Mouse (Mus musculus): ENCODE data around the gene Oaz1. TPM values are rescaled to one million over a fixed set of nuclear protein-coding genes. Genes with fewer than 3 reads are reported as not detected.
"Not testable (repeated sequence)": the region's sequence is repeated elsewhere in the genome, so short reads cannot be mapped to it uniquely, and the experiment has no call there.

The Oaz1 gene
- polyA plus RNA-seq, 1 experiment from 2014 or later, result 1,342 TPM

DNA sequence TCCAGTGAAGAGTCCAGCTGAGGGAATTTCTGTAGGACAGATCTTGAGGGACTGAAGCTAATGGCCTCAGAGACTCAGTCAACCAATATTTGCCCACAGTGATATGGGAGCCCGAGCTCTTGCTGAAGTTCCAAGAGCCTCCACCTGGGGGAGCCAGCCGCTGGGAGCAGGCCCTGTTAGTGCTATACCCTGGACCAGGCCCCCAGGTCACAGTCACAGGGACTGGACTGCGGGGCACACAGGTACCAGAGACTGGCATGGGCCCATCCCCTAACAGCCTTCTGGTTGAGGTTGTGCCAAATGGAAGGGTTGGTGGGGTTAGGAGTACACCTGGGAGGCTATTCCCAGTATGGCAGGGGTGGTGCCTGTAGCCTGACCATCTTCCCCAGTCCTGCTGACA, 20.5 kb upstream of the Oaz1 start:
- no peak for ATAC-seq (ENCODE audit: low FRiP score, low read depth)
- peaks cover 39% of the 10 kb centered on the region for H3K27me3 ChIP-seq (replicated peaks)
- peak overlapping the region; percentile 99; the same call in 1 of the 2 replicates for H3K4me2 ChIP-seq (replicated peaks)
- peaks cover 43% of the 10 kb centered on the region for H3K4me1 ChIP-seq
- H3K36me3 ChIP-seq, result peaks cover 46% of the 10 kb centered on the region
- H3K9me3 ChIP-seq, result no peaks in the 10 kb centered on the region
- H3K9ac ChIP-seq, result no peak overlapping the region
- no peak overlapping the region for H3K27ac ChIP-seq
- no peak overlapping the region for H3K4me3 ChIP-seq
- 13% methylated on average over 3 of the region's 3 CpGs for WGBS

- WGBS, result 40% methylated on average over 34 of the region's 34 CpGs
- peak overlapping the region; percentile 71 for H3K9ac ChIP-seq
- ATAC-seq (ENCODE audit: low FRiP score, low read depth), result no peak
These were observed 20.0 kb upstream of the Oaz1 start for GRCm38 (mm10) chr10:80806341-80807056.

GRCm38 (mm10) chr10:80807057-80807627, 19.3 kb upstream of the Oaz1 start:
- under 1% methylated on average over 58 of the region's 58 CpGs for WGBS
- Histone ChIP-seq H3K36me3 (peaks cover 34% of the 10 kb centered on the region), H3K27me3 (replicated peaks) (peaks cover 39% of the 10 kb centered on the region), H3K4me2 (replicated peaks) (peak overlapping the region; percentile 99), H3K9ac (peak overlapping the region; percentile 71), H3K9me3 (no peaks in the 10 kb centered on the region), H3K27ac (peak overlapping the region; percentile 75; the same call in 1 of the 2 replicates), H3K4me1 (peaks cover 41% of the 10 kb centered on the region), H3K4me3 (peak overlapping the region; percentile 48)
- peak; percentile 76 for ATAC-seq (ENCODE audit: low FRiP score, low read depth)

More at GRCm38 (mm10) chr10:80806341-80807056, 20.0 kb upstream of the Oaz1 start:
- Histone ChIP-seq H3K36me3 (peaks cover 40% of the 10 kb centered on the region), H3K27ac (peak overlapping the region; percentile 75; the same call in 1 of the 2 replicates), H3K4me2 (replicated peaks) (peak overlapping the region; percentile 99), H3K27me3 (replicated peaks) (peaks cover 39% of the 10 kb centered on the region), H3K9me3 (no peaks in the 10 kb centered on the region), H3K4me1 (peaks cover 41% of the 10 kb centered on the region), H3K4me3 (peak overlapping the region; percentile 48)

- H3K9me3 ChIP-seq, result no peaks in the 10 kb centered on the region
- peak overlapping the region; percentile 99 for H3K4me2 ChIP-seq (replicated peaks)
- H3K4me3 ChIP-seq, result peak overlapping the region; percentile 15; the same call in 1 of the 2 replicates
- peak overlapping the region; percentile 33; the same call in 1 of the 2 replicates for H3K9ac ChIP-seq
- no peak overlapping the region for H3K27ac ChIP-seq
- WGBS, result 17% methylated on average over 40 of the region's 40 CpGs
- H3K27me3 ChIP-seq (replicated peaks), result peaks cover 39% of the 10 kb centered on the region
- no peak for ATAC-seq (ENCODE audit: low FRiP score, low read depth)
- H3K36me3 ChIP-seq, result peaks cover 22% of the 10 kb centered on the region
- peaks cover 41% of the 10 kb centered on the region for H3K4me1 ChIP-seq
These were observed 18.1 kb upstream of the Oaz1 start for GRCm38 (mm10) chr10:80808099-80808984.

GRCm38 (mm10) chr10:80808985-80809632, 17.3 kb upstream of the Oaz1 start:
- Histone ChIP-seq H3K4me3 (peak overlapping the region; percentile 15; the same call in 1 of the 2 replicates), H3K4me1 (peaks cover 41% of the 10 kb centered on the region), H3K36me3 (peaks cover 14% of the 10 kb centered on the region), H3K9ac (0 out of 2 replicates have a peak overlapping the region, but pooled peaks have one; percentile 33), H3K4me2 (replicated peaks) (peak overlapping the region; percentile 99), H3K27ac (no peak overlapping the region), H3K9me3 (no peaks in the 10 kb centered on the region), H3K27me3 (replicated peaks) (peaks cover 39% of the 10 kb centered on the region)
- 7% methylated on average over 18 of the region's 18 CpGs for WGBS
- ATAC-seq (ENCODE audit: low FRiP score, low read depth), result no peak

DNA sequence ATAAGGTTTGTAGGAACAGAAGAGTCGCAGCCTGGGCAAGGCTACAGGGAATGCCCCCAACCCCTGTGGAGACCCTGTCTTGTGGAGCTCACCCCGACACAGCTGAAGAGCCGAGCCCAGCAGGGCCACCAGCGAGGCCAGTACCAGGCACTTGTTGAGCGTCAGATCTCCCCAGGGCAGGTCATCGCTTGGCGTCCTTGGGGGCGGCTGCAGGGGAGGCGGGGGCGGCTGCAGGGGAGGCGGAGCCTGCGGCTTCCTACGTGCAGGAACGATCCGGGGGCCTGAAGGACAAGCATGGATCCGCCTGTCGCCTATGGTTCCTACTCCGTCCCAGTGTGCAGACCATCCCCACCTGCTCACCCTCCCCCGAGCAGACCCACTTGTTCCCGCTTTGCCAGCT, 16.4 kb upstream of the Oaz1 start:
- H3K27ac ChIP-seq, result no peak overlapping the region
- peaks cover 36% of the 10 kb centered on the region for H3K27me3 ChIP-seq (replicated peaks)
- WGBS, result 3% methylated on average over 20 of the region's 20 CpGs
- 0 out of 2 replicates have a peak overlapping the region, but pooled peaks have one; percentile 5 for H3K4me3 ChIP-seq
- no peak for ATAC-seq (ENCODE audit: low FRiP score, low read depth)
- H3K4me2 ChIP-seq (replicated peaks), result peak overlapping the region; percentile 33; the same call in 1 of the 2 replicates
- H3K36me3 ChIP-seq, result peaks cover 4% of the 10 kb centered on the region
- H3K9ac ChIP-seq, result no peak overlapping the region
- no peaks in the 10 kb centered on the region for H3K9me3 ChIP-seq
- H3K4me1 ChIP-seq, result peaks cover 41% of the 10 kb centered on the region

GRCm38 (mm10) chr10:80812391-80813041, 13.9 kb upstream of the Oaz1 start:
- H3K36me3 ChIP-seq, result no peaks in the 10 kb centered on the region
- H3K9ac ChIP-seq, result no peak overlapping the region
- H3K4me2 ChIP-seq (replicated peaks), result no peak overlapping the region
- peaks cover 24% of the 10 kb centered on the region for H3K27me3 ChIP-seq (replicated peaks)
- no peak overlapping the region for H3K27ac ChIP-seq
- 66% methylated on average over 5 of the region's 5 CpGs for WGBS
- H3K4me3 ChIP-seq, result no peak overlapping the region
- peaks cover 24% of the 10 kb centered on the region for H3K4me1 ChIP-seq
- no peaks in the 10 kb centered on the region for H3K9me3 ChIP-seq
- no peak for ATAC-seq (ENCODE audit: low FRiP score, low read depth)

GRCm38 (mm10) chr10:80813366-80813765, 13.1 kb upstream of the Oaz1 start, which contains the start of gene Jsrp1:
TSS of gene Jsrp1 (minus strand) at chr10:80813498.
- ATAC-seq (ENCODE audit: low FRiP score, low read depth), result no peak
- Histone ChIP-seq H3K4me1 (peaks cover 15% of the 10 kb centered on the region), H3K9me3 (no peaks in the 10 kb centered on the region), H3K4me2 (replicated peaks) (no peak within 1 kb of the TSS), H3K36me3 (no peaks in the 10 kb centered on the region), H3K27me3 (replicated peaks) (peaks cover 20% of the 10 kb centered on the region), H3K27ac (no peak within 1 kb of the TSS), H3K9ac (no peak within 1 kb of the TSS), H3K4me3 (no peak within 1 kb of the TSS)
- 72% methylated on average over 4 of the region's 4 CpGs for WGBS

DNA sequence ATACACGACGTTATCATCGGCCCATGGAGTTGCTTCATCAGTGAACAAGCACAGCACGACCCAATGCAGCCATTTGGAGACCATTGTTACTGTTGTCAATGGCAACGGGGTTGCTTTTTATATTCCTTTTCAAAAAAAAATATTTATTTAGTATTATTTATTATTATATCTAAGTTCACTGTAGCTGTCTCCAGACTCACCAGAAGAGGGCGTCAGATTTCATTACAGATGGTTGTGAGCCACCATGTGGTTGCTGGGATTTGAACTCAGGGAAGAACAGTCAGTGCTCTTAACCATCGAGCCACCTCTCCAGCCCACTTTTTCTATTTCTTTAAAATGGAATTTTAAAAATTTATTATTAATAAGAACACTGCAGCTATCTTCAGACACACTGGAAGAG, 11.7 kb upstream of the Oaz1 start:
- no peak overlapping the region for H3K9ac ChIP-seq
- no peak for ATAC-seq (ENCODE audit: low FRiP score, low read depth)
- H3K4me2 ChIP-seq (replicated peaks), result no peak overlapping the region
- no peak overlapping the region for H3K27ac ChIP-seq
- H3K4me3 ChIP-seq, result no peak overlapping the region
- 66% methylated on average over 7 of the region's 7 CpGs for WGBS
- no peaks in the 10 kb centered on the region for H3K36me3 ChIP-seq
- H3K9me3 ChIP-seq, result no peaks in the 10 kb centered on the region
- H3K27me3 ChIP-seq (replicated peaks), result peaks cover 9% of the 10 kb centered on the region
- peaks cover 7% of the 10 kb centered on the region for H3K4me1 ChIP-seq

DNA sequence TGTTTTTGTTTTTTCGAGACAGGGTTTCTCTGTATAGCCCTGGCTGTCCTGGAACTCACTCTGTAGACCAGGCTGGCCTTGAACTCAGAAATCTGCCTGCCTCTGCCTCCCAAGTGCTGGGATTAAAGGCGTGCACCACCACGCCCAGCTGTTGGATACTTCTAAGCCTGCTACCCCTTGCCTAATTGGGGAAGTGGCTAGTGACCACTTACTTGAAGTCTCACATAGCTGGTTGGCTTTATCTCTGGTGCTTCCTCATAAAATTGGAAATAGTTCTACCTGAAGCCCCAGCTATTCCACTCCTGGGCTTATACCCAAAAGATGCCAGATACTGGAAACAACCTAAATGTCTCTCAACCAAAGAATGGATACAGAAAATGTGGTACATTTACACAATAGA, 10.2 kb upstream of the Oaz1 start:
- not testable (repeated sequence) for ATAC-seq (ENCODE audit: low FRiP score, low read depth); H3K4me3 ChIP-seq
- WGBS, result 80% methylated on average over 3 of the region's 3 CpGs

DNA sequence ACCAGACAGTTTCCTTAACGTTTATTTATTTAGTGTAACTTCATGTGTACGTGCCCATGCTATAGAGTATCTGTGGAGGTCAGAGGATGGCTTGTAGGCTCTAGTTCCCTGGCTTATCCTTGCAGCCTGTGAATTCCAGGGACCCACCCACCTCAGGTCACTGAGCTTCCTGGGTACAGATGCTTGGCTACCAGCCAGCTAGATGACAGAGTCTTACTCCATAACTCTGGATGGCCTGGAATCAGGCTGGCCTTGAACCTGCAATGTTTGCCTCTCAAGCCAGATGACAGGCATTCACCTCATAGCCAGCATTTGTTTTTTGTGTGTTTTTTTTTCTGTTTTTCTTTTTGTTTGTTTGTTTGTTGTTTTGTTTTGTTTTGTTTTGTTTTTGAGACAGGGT, 9.3 kb upstream of the Oaz1 start:
- H3K4me2 ChIP-seq (replicated peaks), result no peak overlapping the region
- no peak overlapping the region for H3K27ac ChIP-seq
- H3K4me1 ChIP-seq, result no peaks in the 10 kb centered on the region
- no peak overlapping the region for H3K9ac ChIP-seq
- WGBS, result 71% methylated on average over 2 of the region's 2 CpGs
- H3K27me3 ChIP-seq (replicated peaks), result no peaks in the 10 kb centered on the region
- H3K9me3 ChIP-seq, result no peaks in the 10 kb centered on the region
- no peak for ATAC-seq (ENCODE audit: low FRiP score, low read depth)
- H3K36me3 ChIP-seq, result no peaks in the 10 kb centered on the region
- H3K4me3 ChIP-seq, result no peak overlapping the region

More for the DNA sequence above, 10.2 kb upstream of the Oaz1 start:
- H3K9ac ChIP-seq; H3K27ac ChIP-seq; H3K9me3 ChIP-seq; H3K36me3 ChIP-seq; H3K27me3 ChIP-seq (replicated peaks); H3K4me1 ChIP-seq; H3K4me2 ChIP-seq (replicated peaks): not testable (repeated sequence)
